Mouse (Mus musculus): ENCODE results near the gene Olfr722.
"Not testable (repeated sequence)": the region's sequence is repeated elsewhere in the genome, so short reads cannot be mapped to it uniquely, and the experiment has no call there.

Gene Olfr722

GRCm38 (mm10) chr14:49901899-49902298, at the start of gene Olfr722:
TSS of gene Olfr722 (minus strand) at chr14:49901999.
- in situ Hi-C loops (cut with MboI, MseI), result no loop called here

- in situ Hi-C loops (cut with MboI, MseI), result not testable (repeated sequence)
Measured at GRCm38 (mm10) chr14:49931687-49932086, 29.9 kb upstream of the Olfr722 start, which contains the start of gene Olfr723. TSS of gene Olfr723 (minus strand) at chr14:49931787.

GRCm38 (mm10) chr14:49860387-49860786, 41.4 kb downstream of the Olfr722 start:
- in situ Hi-C loops (cut with MboI, MseI), result loop anchor here (25.0 kb wide), 1 partner anchor 902 kb away; no protein-coding TSS in a partner anchor
